Mouse (Mus musculus): ENCODE measurements around the gene Nanos1.
A peak's percentile ranks its signal among the peaks of the same experiment; 100 is the strongest.

Gene Nanos1

GRCm38 (mm10) chr19:60755438-60756191 is at the start of gene Nanos1:
Gene Nanos1 (plus strand): TSS chr19:60755987.
- DNase-seq (ENCODE audit: low read depth in 1 of 2, low spot score in 2 of 2), result peak; percentile 57 to 62

GRCm38 (mm10) chr19:60709193-60709900 is 46.4 kb upstream of the Nanos1 start:
- no peak for DNase-seq (ENCODE audit: low read depth in 1 of 2, low spot score in 2 of 2)

GRCm38 (mm10) chr19:60710196-60710595 is 45.6 kb upstream of the Nanos1 start:
- DNase-seq (ENCODE audit: low read depth in 1 of 2, low spot score in 2 of 2), result no peak

- no peak for DNase-seq (ENCODE audit: low read depth in 1 of 2, low spot score in 2 of 2)
Measured at GRCm38 (mm10) chr19:60712577-60712976, 43.2 kb upstream of the Nanos1 start.

GRCm38 (mm10) chr19:60716381-60716780 is 39.4 kb upstream of the Nanos1 start:
- DNase-seq (ENCODE audit: low read depth in 1 of 2, low spot score in 2 of 2), result no peak

GRCm38 (mm10) chr19:60730281-60730852 is 25.4 kb upstream of the Nanos1 start:
- no peak for DNase-seq (ENCODE audit: low read depth in 1 of 2, low spot score in 2 of 2)

- no peak for DNase-seq (ENCODE audit: low read depth in 1 of 2, low spot score in 2 of 2)
Measured at GRCm38 (mm10) chr19:60731299-60731698, 24.5 kb upstream of the Nanos1 start.

- no peak for DNase-seq (ENCODE audit: low read depth in 1 of 2, low spot score in 2 of 2)
Measured at GRCm38 (mm10) chr19:60731966-60732365, 23.8 kb upstream of the Nanos1 start.

GRCm38 (mm10) chr19:60740560-60740959 is 15.2 kb upstream of the Nanos1 start:
- no peak for DNase-seq (ENCODE audit: low read depth in 1 of 2, low spot score in 2 of 2)

GRCm38 (mm10) chr19:60743767-60744547 is 11.8 kb upstream of the Nanos1 start:
- DNase-seq (ENCODE audit: low read depth in 1 of 2, low spot score in 2 of 2), result no peak

- DNase-seq (ENCODE audit: low read depth in 1 of 2, low spot score in 2 of 2), result no peak
Measured at GRCm38 (mm10) chr19:60747801-60748200, 8.0 kb upstream of the Nanos1 start.

GRCm38 (mm10) chr19:60756192-60757098 is 658 bp downstream of the Nanos1 start:
- peak in 1 of 2 experiments; percentile 1 for DNase-seq (ENCODE audit: low read depth in 1 of 2, low spot score in 2 of 2)

GRCm38 (mm10) chr19:60757099-60757785 is 1.5 kb downstream of the Nanos1 start:
- DNase-seq (ENCODE audit: low read depth in 1 of 2, low spot score in 2 of 2), result no peak

GRCm38 (mm10) chr19:60758896-60759835 is 3.4 kb downstream of the Nanos1 start:
- no peak for DNase-seq (ENCODE audit: low read depth in 1 of 2, low spot score in 2 of 2)

- DNase-seq (ENCODE audit: low read depth in 1 of 2, low spot score in 2 of 2), result no peak
Measured at GRCm38 (mm10) chr19:60773366-60773765, 17.6 kb downstream of the Nanos1 start.

GRCm38 (mm10) chr19:60782034-60782433 is 26.2 kb downstream of the Nanos1 start:
- no peak for DNase-seq (ENCODE audit: low read depth in 1 of 2, low spot score in 2 of 2)

- DNase-seq (ENCODE audit: low read depth in 1 of 2, low spot score in 2 of 2), result no peak
Measured at GRCm38 (mm10) chr19:60784712-60785111, 28.9 kb downstream of the Nanos1 start.

GRCm38 (mm10) chr19:60787465-60788150 is 31.8 kb downstream of the Nanos1 start:
- DNase-seq (ENCODE audit: low read depth in 1 of 2, low spot score in 2 of 2), result no peak
